8 mouse cellular contexts compared by ENCODE assay signal in genomic region chr16:19760074-19760473, GRCm38 (mm10). TPM values are rescaled to one million over a fixed set of nuclear protein-coding genes. Genes with fewer than 3 reads are reported as not detected.
DNase-seq lines count a peak whose midpoint lies in the region; ATAC-seq and TF ChIP-seq lines count a peak whose summit lies in the region.

B3gnt5 (plus strand) TSS chr16:19760208.

- peak within 1 kb of the TSS; percentile 87 for H3K4me2 ChIP-seq in hindbrain, postnatal 0 days (ENCODE audit: low read depth, low read length)
- H3K4me2 ChIP-seq in liver, embryonic 12.5 days, result peak within 1 kb of the TSS; percentile 67

- peak; percentile 37 for DNase-seq in gastrocnemius, postnatal 10 days
- peak; percentile 79 for DNase-seq in hindbrain, postnatal 0 days (ENCODE audit: low spot score)
- peak; percentile 13 to 37 for DNase-seq in thymus, adult 18-20 months
- no peak for DNase-seq in layer of hippocampus, postnatal 36 days

- peak within 1 kb of the TSS; percentile 86 for H3K4me3 ChIP-seq in E14TG2a.4 (replicated peaks; ENCODE audit: low read length)
- H3K4me3 ChIP-seq in bone marrow, adult 2 months (replicated peaks; ENCODE audit: control insufficient read depth, low read depth, low read length), result peak within 1 kb of the TSS; percentile 88
- H3K4me3 ChIP-seq in hindbrain, postnatal 0 days (ENCODE audit: low read length), result peak within 1 kb of the TSS; percentile 84
- peak within 1 kb of the TSS; percentile 50 for H3K4me3 ChIP-seq in liver, embryonic 12.5 days

- TF ChIP-seq CTCF in E14TG2a.4 (conservative IDR thresholded peaks at IDR 0.05; ENCODE audit: low read length), result no peak
- no peak for TF ChIP-seq CTCF in bone marrow, adult 2 months (IDR thresholded peaks at IDR 0.05; ENCODE audit: control insufficient read depth, insufficient read depth, low read length)
- TF ChIP-seq CTCF in hindbrain, postnatal 0 days (IDR thresholded peaks at IDR 0.05; ENCODE audit: low read depth), result no peak

- ATAC-seq in hindbrain, postnatal 0 days, result peak; percentile 95
- peak; percentile 65 for ATAC-seq in liver, embryonic 12.5 days
- ATAC-seq in monocyte, adult 5-6 weeks (replicated peaks; ENCODE audit: insufficient number of reproducible peaks, low FRiP score, low TSS enrichment, poor library complexity, severe bottlenecking), result no peak

- no peaks in the 10 kb centered on the region for H3K9me3 ChIP-seq in E14TG2a.4 (ENCODE audit: low read length)
- H3K9me3 ChIP-seq in hindbrain, postnatal 0 days (ENCODE audit: low read length), result no peaks in the 10 kb centered on the region
- no peaks in the 10 kb centered on the region for H3K9me3 ChIP-seq in liver, embryonic 12.5 days (replicated peaks)

- no peak; the same call in 1 of the 2 replicates for TF ChIP-seq POLR2A in bone marrow, adult 2 months (IDR thresholded peaks at IDR 0.05; ENCODE audit: borderline replicate concordance, control insufficient read depth, low read depth, low read length)

- H3K27me3 ChIP-seq in E14TG2a.4 (ENCODE audit: insufficient read depth, low read length), result no peaks in the 10 kb centered on the region
- no peaks in the 10 kb centered on the region for H3K27me3 ChIP-seq in hindbrain, postnatal 0 days (ENCODE audit: insufficient read depth, low read length)
- H3K27me3 ChIP-seq in liver, embryonic 12.5 days (replicated peaks), result peaks cover 25% of the 10 kb centered on the region

- peaks cover 29% of the 10 kb centered on the region for H3K4me1 ChIP-seq in E14TG2a.4 (replicated peaks; ENCODE audit: low read depth, low read length)
- H3K4me1 ChIP-seq in bone marrow, adult 2 months (ENCODE audit: control insufficient read depth, insufficient read depth, low read length), result peaks cover 1% of the 10 kb centered on the region; the same call in 1 of the 2 replicates
- peaks cover 7% of the 10 kb centered on the region; the same call in 1 of the 2 replicates for H3K4me1 ChIP-seq in hindbrain, postnatal 0 days (ENCODE audit: insufficient read depth, low read length)
- H3K4me1 ChIP-seq in liver, embryonic 12.5 days, result no peaks in the 10 kb centered on the region

- H3K27ac ChIP-seq in bone marrow, adult 2 months (ENCODE audit: control insufficient read depth, insufficient read depth, low read depth, low read length, poor library complexity), result peak within 1 kb of the TSS; percentile 93
- peak within 1 kb of the TSS; percentile 88 for H3K27ac ChIP-seq in hindbrain, postnatal 0 days
- H3K27ac ChIP-seq in liver, embryonic 12.5 days, result peak within 1 kb of the TSS; percentile 17; the same call in 1 of the 2 replicates

- peak within 1 kb of the TSS; percentile 80 for H3K9ac ChIP-seq in hindbrain, postnatal 0 days (replicated peaks; ENCODE audit: low read length)
- H3K9ac ChIP-seq in liver, embryonic 12.5 days, result peak within 1 kb of the TSS; percentile 51

- under 1% methylated on average over 15 of the region's 15 CpGs for WGBS in bone marrow, adult 2 months
- under 1% methylated on average over 15 of the region's 15 CpGs for WGBS in hindbrain, postnatal 0 days
- WGBS in liver, embryonic 12.5 days (ENCODE audit: insufficient replicate concordance), result 2% methylated on average over 15 of the region's 15 CpGs

- H3K36me3 ChIP-seq in E14TG2a.4 (ENCODE audit: insufficient read depth, low read length), result peaks cover 12% of the 10 kb centered on the region
- no peaks in the 10 kb centered on the region for H3K36me3 ChIP-seq in hindbrain, postnatal 0 days (ENCODE audit: insufficient read depth, low read length)
- no peaks in the 10 kb centered on the region for H3K36me3 ChIP-seq in liver, embryonic 12.5 days

RNA-seq across cellular contexts. Expression of gene B3gnt5, which starts in this region (rescaled TPM):
- polyA plus RNA-seq in bone marrow, adult 2 months (2011; ENCODE audit: insufficient read depth, insufficient read length, low replicate concordance, missing spikeins), result 3.3 and 7.9 TPM in 2 replicates
- total RNA-seq in gastrocnemius, postnatal 10 days (2021), result 1 to 10 TPM; 3.0 to 3.4 TPM
- total RNA-seq in hindbrain, postnatal 0 days (2014; rRNA removed), result 21.4 and 25.5 TPM in 2 replicates
- 22.6 and 24.0 TPM in 2 replicates for polyA plus RNA-seq in hindbrain, postnatal 0 days (2015; fragmentation: Nextera tagmentation; extraction: Ambion mirVana)
- 1.9 and 3.0 TPM in 2 replicates for polyA plus RNA-seq in liver, embryonic 12.5 days (2016; fragmentation: Nextera tagmentation; extraction: Ambion mirVana)
- 28.4 to 35.3 TPM (median 33.8 TPM) in 3 replicates for total RNA-seq in monocyte, adult 5-6 weeks (2017)
- 1 to 10 TPM in 1 of 2 experiments, under 1 TPM in 1; 0.63 to 1.7 TPM for total RNA-seq in layer of hippocampus, postnatal 36 days (2021)

Comparison
In these comparisons a context has a peak if more than half of its experiments do, and no peak if none do; other contexts are left out.
1. H3K27ac ChIP-seq: peak in every context shown above with its lines; median percentile 93 in bone marrow, adult 2 months; 88 in hindbrain, postnatal 0 days; 17 in liver, embryonic 12.5 days.
2. DNase-seq: peak in gastrocnemius, postnatal 10 days (single experiment), hindbrain, postnatal 0 days (single experiment) and thymus, adult 18-20 months (2 of 2); none in layer of hippocampus, postnatal 36 days (0 of 2).
3. Peak in every context shown above with its lines, with median percentiles within 50 percentile points of each other: H3K4me3 ChIP-seq.